Mouse (Mus musculus): ENCODE data around the gene 2210016L21Rik.

GRCm38 (mm10) chr5:114926153-114926684 is 15.7 kb upstream of the 2210016L21Rik start:
- TF ChIP-seq CTCF (IDR thresholded peaks at IDR 0.05; ENCODE audit: insufficient read depth, low read length) (no peak), POLR2A (IDR thresholded peaks at IDR 0.05; ENCODE audit: borderline replicate concordance, extremely low read depth, low read depth, low read length) (no peak)

All from lung, adult 2 months (tissue).